Mouse (Mus musculus) natural killer cell, adult 2 months (primary cell): Measurements from ENCODE around the gene Unc5cl.

Experiments used
- DNase-seq, 2 experiments: peaks; one replicate each; pipeline ENCODE4 v3.0.0; 2022; ENCODE audit warnings: low spot score in 2 of 2

Unc5cl gene

GRCm38 (mm10) chr17:48454688-48455087, at the start of gene Unc5cl:
TSS of gene Unc5cl (plus strand) at chr17:48454901.
- no peak for DNase-seq

- DNase-seq = no peak
Observed at GRCm38 (mm10) chr17:48407154-48407553, 47.5 kb upstream of the Unc5cl start.

- DNase-seq = no peak
Observed at GRCm38 (mm10) chr17:48407910-48408525, 46.7 kb upstream of the Unc5cl start.

GRCm38 (mm10) chr17:48408526-48409291, 46.0 kb upstream of the Unc5cl start:
- DNase-seq = peak; percentile 65 to 84

GRCm38 (mm10) chr17:48409380-48410298, 45.1 kb upstream of the Unc5cl start, which contains the start of the genes Nfya and Oard1:
TSS of gene Nfya (minus strand) at chr17:48409906.
TSS of gene Oard1 (plus strand) at chr17:48410014.
- peak; percentile 100 for DNase-seq

- no peak for DNase-seq
Observed at GRCm38 (mm10) chr17:48410299-48410785, 44.4 kb upstream of the Unc5cl start.

GRCm38 (mm10) chr17:48411241-48411640, 43.5 kb upstream of the Unc5cl start:
- DNase-seq = no peak

GRCm38 (mm10) chr17:48416011-48416410, 38.7 kb upstream of the Unc5cl start:
- no peak for DNase-seq

GRCm38 (mm10) chr17:48416425-48417195, 38.1 kb upstream of the Unc5cl start:
- peak; percentile 56 to 69 for DNase-seq

- DNase-seq = no peak
Observed at GRCm38 (mm10) chr17:48417521-48417920, 37.2 kb upstream of the Unc5cl start.

- peak; percentile 15 to 33 for DNase-seq
Observed at GRCm38 (mm10) chr17:48418174-48418573, 36.5 kb upstream of the Unc5cl start.

- peak in 1 of 2 experiments; percentile 16 for DNase-seq
Observed at GRCm38 (mm10) chr17:48418781-48419180, 35.9 kb upstream of the Unc5cl start.

- no peak for DNase-seq
Observed at GRCm38 (mm10) chr17:48419571-48419970, 35.1 kb upstream of the Unc5cl start.

- DNase-seq = no peak
Observed at GRCm38 (mm10) chr17:48424237-48424636, 30.5 kb upstream of the Unc5cl start.

- peak; percentile 47 to 69 for DNase-seq
Observed at GRCm38 (mm10) chr17:48425823-48426612, 28.7 kb upstream of the Unc5cl start.

GRCm38 (mm10) chr17:48426991-48427750, 27.5 kb upstream of the Unc5cl start:
- peak; percentile 26 to 34 for DNase-seq

GRCm38 (mm10) chr17:48427852-48428530, 26.7 kb upstream of the Unc5cl start:
- DNase-seq = peak; percentile 55 to 56

GRCm38 (mm10) chr17:48430394-48430793, 24.3 kb upstream of the Unc5cl start:
- no peak for DNase-seq

- DNase-seq = no peak
Observed at GRCm38 (mm10) chr17:48431054-48431453, 23.6 kb upstream of the Unc5cl start.
